Mouse (Mus musculus) midbrain, embryonic 13.5 days (tissue): ENCODE data around the gene Sema3b. TPM values are rescaled to one million over a fixed set of nuclear protein-coding genes. Genes with fewer than 3 reads are reported as not detected.

Experiments
- ATAC-seq: fragments of 200-750 bp; cut with Nextera tagmentation; 2 replicates; pipeline ENCODE4 v1.8.0; 2017; ENCODE audit warnings: mild to moderate bottlenecking, moderate TSS enrichment, moderate library complexity
- H3K27ac ChIP-seq: fragments of 300-500 bp; sonication (generic); 2 replicates; pipeline ENCODE4 v1.5.1; 2015; ENCODE audit warnings: inconsistent platforms, mild to moderate bottlenecking, moderate library complexity
- H3K27me3 ChIP-seq: fragments of 300-500 bp; sonication (generic); 2 replicates; pipeline ENCODE4 v1.6.1; 2015; ENCODE audit warnings: mild to moderate bottlenecking, inconsistent platforms
- H3K36me3 ChIP-seq: fragments of 300-500 bp; sonication (generic); 2 replicates; pipeline ENCODE4 v1.6.1; 2015; ENCODE audit warnings: mild to moderate bottlenecking, inconsistent platforms
- H3K4me1 ChIP-seq: fragments of 300-500 bp; sonication (generic); replicated peaks from 2 replicates; pipeline ENCODE4 v1.6.1; 2015; ENCODE audit warnings: inconsistent platforms
- H3K4me2 ChIP-seq: fragments of 300-500 bp; sonication (generic); replicated peaks from 2 replicates; pipeline ENCODE4 v1.6.1; 2015; ENCODE audit warnings: moderate library complexity, mild to moderate bottlenecking, inconsistent platforms
- H3K4me3 ChIP-seq: fragments of 300-500 bp; sonication (generic); replicated peaks from 2 replicates; pipeline ENCODE4 v1.5.1; 2015; ENCODE audit warnings: mild to moderate bottlenecking, inconsistent platforms
- H3K9ac ChIP-seq: fragments of 300-500 bp; sonication (generic); replicated peaks from 2 replicates; pipeline ENCODE4 v1.6.1; 2015; ENCODE audit warnings: mild to moderate bottlenecking, inconsistent platforms
- H3K9me3 ChIP-seq: fragments of 300-500 bp; sonication (generic); 2 replicates; pipeline ENCODE4 v1.6.1; 2016; ENCODE audit warnings: mild to moderate bottlenecking, inconsistent platforms
- WGBS: fragments of 180-500 bp; shearing (Covaris S2); methylation state at CpG from one replicate; pipeline ENCODE4 v1.1.7; 2015; 5-methylcytosine and 5-hydroxymethylcytosine counted together
- polyA plus RNA-seq: library from polyadenylated mRNA; unstranded; fragments of >200 nt; fragmentation: Nextera tagmentation; extraction: Ambion mirVana; gene quantifications from 2 replicates; pipeline ENCODE4 v1.2.1, GENCODE M21; 2015

Sema3b gene
- polyA plus RNA-seq, 1 experiment from 2014 or later: 2.7 TPM

- H3K27ac ChIP-seq: peak overlapping the region; percentile 84
- H3K27me3 ChIP-seq: peaks cover 41% of the 10 kb centered on the region
- peak overlapping the region; percentile 81 for H3K9ac ChIP-seq
- peak overlapping the region; percentile 60 for H3K4me3 ChIP-seq
- ATAC-seq: peak; percentile 95
- H3K9me3 ChIP-seq: no peaks in the 10 kb centered on the region
- H3K4me2 ChIP-seq: peak overlapping the region; percentile 95
- WGBS: under 1% methylated on average over 53 of the region's 53 CpGs
- peaks cover 51% of the 10 kb centered on the region for H3K4me1 ChIP-seq
- H3K36me3 ChIP-seq: peaks cover 30% of the 10 kb centered on the region
Measured at GRCm38 (mm10) chr9:107554319-107554825, 54.7 kb downstream of the Sema3b start.

DNA sequence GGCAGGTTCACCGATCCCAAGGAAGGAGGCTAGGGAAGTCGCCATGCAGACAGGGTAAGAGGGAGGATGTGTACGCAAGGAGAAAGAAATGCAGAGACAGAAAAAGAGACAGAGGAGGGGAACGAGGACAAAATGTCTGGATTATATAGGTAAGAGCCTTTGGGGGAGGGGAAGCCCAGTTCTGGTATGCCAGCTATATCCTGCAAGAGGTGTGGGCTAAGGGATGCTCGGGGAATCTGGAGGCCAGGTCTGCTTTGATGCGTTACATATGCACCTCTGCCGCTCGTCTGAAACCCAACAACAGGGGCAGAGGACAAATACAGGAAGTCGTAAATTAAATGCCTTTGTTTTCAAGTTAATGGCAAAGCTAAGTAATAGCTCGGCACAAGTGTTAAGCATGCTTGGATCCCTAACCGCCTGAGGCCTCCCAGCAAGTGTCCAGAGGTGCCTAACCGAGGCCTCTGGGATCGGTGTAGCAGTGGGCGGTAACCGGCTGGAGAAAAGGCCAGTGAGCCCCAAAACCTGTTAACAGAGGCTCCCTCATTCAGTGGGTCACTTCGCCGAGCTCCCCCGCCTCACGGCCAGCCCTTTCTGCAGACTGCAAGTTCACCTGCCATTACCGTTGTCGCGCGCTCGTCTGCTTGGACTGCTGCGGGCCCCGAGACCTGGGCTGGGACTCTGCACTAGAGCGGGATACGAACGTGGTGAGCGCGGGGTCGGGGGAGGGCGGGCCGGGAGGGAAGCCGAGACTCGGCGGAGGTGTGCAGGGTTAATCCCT, 55.3 kb downstream of the Sema3b start:
- ATAC-seq: peak; percentile 26

GRCm38 (mm10) chr9:107552690-107553393, 56.2 kb downstream of the Sema3b start:
- Histone ChIP-seq H3K4me2 (peak overlapping the region; percentile 95; the same call in 1 of the 2 replicates), H3K9ac (no peak overlapping the region), H3K9me3 (no peaks in the 10 kb centered on the region), H3K27ac (no peak overlapping the region), H3K4me3 (peak overlapping the region; percentile 60; the same call in 1 of the 2 replicates), H3K36me3 (peaks cover 14% of the 10 kb centered on the region), H3K4me1 (peaks cover 51% of the 10 kb centered on the region), H3K27me3 (peaks cover 57% of the 10 kb centered on the region)
- WGBS: 79% methylated on average over 5 of the region's 5 CpGs
- ATAC-seq: no peak

More for the DNA sequence above, 55.3 kb downstream of the Sema3b start:
- H3K36me3 ChIP-seq: peaks cover 23% of the 10 kb centered on the region
- peaks cover 48% of the 10 kb centered on the region for H3K27me3 ChIP-seq
- peak overlapping the region; percentile 82 for H3K27ac ChIP-seq
- H3K9ac ChIP-seq: peak overlapping the region; percentile 74
- 7% methylated on average over 37 of the region's 37 CpGs for WGBS
- H3K4me1 ChIP-seq: peaks cover 51% of the 10 kb centered on the region
- H3K9me3 ChIP-seq: no peaks in the 10 kb centered on the region
- peak overlapping the region; percentile 95 for H3K4me2 ChIP-seq
- H3K4me3 ChIP-seq: peak overlapping the region; percentile 60

GRCm38 (mm10) chr9:107551890-107552355, 57.1 kb downstream of the Sema3b start:
- Histone ChIP-seq H3K4me2 (peak overlapping the region; percentile 53), H3K27me3 (peaks cover 61% of the 10 kb centered on the region), H3K4me1 (peaks cover 57% of the 10 kb centered on the region), H3K27ac (no peak overlapping the region), H3K36me3 (peaks cover 5% of the 10 kb centered on the region; the same call in 1 of the 2 replicates), H3K9ac (peak overlapping the region; percentile 54), H3K9me3 (no peaks in the 10 kb centered on the region), H3K4me3 (peak overlapping the region; percentile 30)
- no peak for ATAC-seq
- WGBS: 7% methylated on average over 8 of the region's 8 CpGs

DNA sequence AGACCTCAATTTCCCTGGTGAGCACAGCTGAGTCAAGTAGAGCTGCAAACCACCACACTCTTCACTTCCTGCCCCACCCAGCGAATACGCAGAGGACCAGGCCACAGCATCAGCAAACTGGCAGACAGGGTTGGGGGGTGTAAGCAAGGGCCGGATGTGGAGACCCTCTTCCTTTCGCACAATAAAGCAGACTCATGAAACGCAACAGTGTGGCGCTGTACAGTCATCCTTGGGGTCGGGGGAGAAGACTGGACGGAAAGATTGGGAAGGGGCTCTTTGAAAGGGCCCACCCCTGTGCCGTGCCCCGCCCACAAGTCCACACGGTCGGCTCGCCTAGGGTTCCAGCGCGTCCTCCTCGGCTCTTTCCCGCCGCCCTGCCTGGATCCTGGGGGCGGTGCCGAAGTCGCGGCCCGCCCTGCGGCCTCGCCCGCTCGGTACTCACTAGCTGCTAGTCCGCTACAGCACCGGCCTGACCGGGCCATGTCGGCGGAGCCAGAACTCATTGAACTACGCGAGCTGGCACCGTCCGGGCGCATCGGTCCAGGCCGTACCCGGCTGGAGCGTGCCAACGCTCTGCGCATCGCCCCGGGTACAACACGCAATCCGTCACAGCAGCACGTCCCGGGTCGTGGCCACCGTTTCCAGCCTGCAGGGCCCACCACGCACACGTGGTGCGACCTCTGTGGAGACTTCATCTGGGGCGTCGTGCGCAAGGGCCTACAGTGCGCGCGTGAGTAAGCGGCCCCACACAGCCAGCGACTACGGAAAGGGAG, 57.7 kb downstream of the Sema3b start, which contains the start of gene Rassf1:
Gene Rassf1 (plus strand): TSS at position 439 of the 773 bp plus-strand sequence.
- under 1% methylated on average over 61 of the region's 63 CpGs for WGBS
- no peak within 1 kb of the TSS for H3K27ac ChIP-seq
- peaks cover 61% of the 10 kb centered on the region for H3K27me3 ChIP-seq
- H3K9ac ChIP-seq: peak within 1 kb of the TSS; percentile 54
- H3K4me3 ChIP-seq: peak within 1 kb of the TSS; percentile 30
- no peaks in the 10 kb centered on the region for H3K9me3 ChIP-seq
- H3K4me2 ChIP-seq: peak within 1 kb of the TSS; percentile 53
- H3K4me1 ChIP-seq: peaks cover 57% of the 10 kb centered on the region
- H3K36me3 ChIP-seq: no peaks in the 10 kb centered on the region
- no peak for ATAC-seq

GRCm38 (mm10) chr9:107550491-107551116, 58.4 kb downstream of the Sema3b start:
- H3K4me2 ChIP-seq: peak overlapping the region; percentile 53
- H3K36me3 ChIP-seq: no peaks in the 10 kb centered on the region
- ATAC-seq: no peak
- H3K27me3 ChIP-seq: peaks cover 61% of the 10 kb centered on the region
- 25% methylated on average over 23 of the region's 23 CpGs for WGBS
- H3K9me3 ChIP-seq: no peaks in the 10 kb centered on the region
- H3K27ac ChIP-seq: no peak overlapping the region
- H3K4me3 ChIP-seq: 0 out of 2 replicates have a peak overlapping the region, but pooled peaks have one; percentile 30
- H3K9ac ChIP-seq: peak overlapping the region; percentile 54
- H3K4me1 ChIP-seq: peaks cover 56% of the 10 kb centered on the region

GRCm38 (mm10) chr9:107549297-107550074, 59.5 kb downstream of the Sema3b start:
- Histone ChIP-seq H3K9me3 (no peaks in the 10 kb centered on the region), H3K36me3 (peaks cover 9% of the 10 kb centered on the region), H3K4me3 (no peak overlapping the region), H3K27ac (no peak overlapping the region), H3K9ac (no peak overlapping the region), H3K27me3 (peaks cover 61% of the 10 kb centered on the region), H3K4me1 (peaks cover 49% of the 10 kb centered on the region), H3K4me2 (no peak overlapping the region)
- no peak for ATAC-seq
- 87% methylated on average over 20 of the region's 20 CpGs for WGBS

DNA sequence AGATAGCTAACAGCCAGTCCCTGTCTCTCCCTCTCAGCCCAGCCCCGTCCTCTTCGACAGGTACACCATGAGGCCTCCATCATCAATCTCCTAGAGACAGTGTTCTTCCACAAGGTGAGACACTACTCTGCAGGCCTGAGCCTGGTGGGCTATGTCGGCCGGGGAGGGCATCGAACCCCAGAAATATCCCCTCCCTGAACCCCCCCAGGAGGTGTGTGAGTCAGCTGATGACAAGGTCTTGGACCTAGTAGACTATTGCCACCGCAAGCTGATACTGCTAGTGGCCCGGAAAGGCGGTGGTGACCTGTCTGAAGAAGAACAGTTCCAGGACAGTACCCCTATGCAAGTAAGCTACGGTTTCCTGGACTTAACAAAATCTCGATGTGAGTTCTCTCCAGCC, 60.2 kb downstream of the Sema3b start:
- Histone ChIP-seq H3K9me3 (no peaks in the 10 kb centered on the region), H3K27ac (no peak overlapping the region), H3K4me1 (peaks cover 48% of the 10 kb centered on the region), H3K4me2 (no peak overlapping the region), H3K36me3 (peaks cover 16% of the 10 kb centered on the region), H3K27me3 (peaks cover 61% of the 10 kb centered on the region), H3K4me3 (no peak overlapping the region), H3K9ac (no peak overlapping the region; the same call in 1 of the 2 replicates)
- ATAC-seq: no peak
- 91% methylated on average over 10 of the region's 10 CpGs for WGBS

GRCm38 (mm10) chr9:107547957-107548356, 61.1 kb downstream of the Sema3b start:
- WGBS: 80% methylated on average over 5 of the region's 5 CpGs
- H3K27me3 ChIP-seq: peaks cover 56% of the 10 kb centered on the region
- H3K4me1 ChIP-seq: peaks cover 41% of the 10 kb centered on the region

More at GRCm38 (mm10) chr9:107547957-107548356, 61.1 kb downstream of the Sema3b start:
- Histone ChIP-seq H3K4me3 (no peak overlapping the region), H3K9ac (peak overlapping the region; percentile 54), H3K4me2 (peak overlapping the region; percentile 53; the same call in 1 of the 2 replicates), H3K27ac (no peak overlapping the region), H3K36me3 (peaks cover 21% of the 10 kb centered on the region), H3K9me3 (no peaks in the 10 kb centered on the region)
- ATAC-seq: no peak
